In genomic region chr17:78736473-78736988, GRCm38 (mm10) we compare ENCODE assay signal across 8 mouse cellular contexts. TPM values are rescaled to one million over a fixed set of nuclear protein-coding genes. Genes with fewer than 3 reads are reported as not detected.
A peak's percentile ranks its signal among the peaks of the same experiment; 100 is the strongest.
DNase-seq lines count a peak whose midpoint lies in the region; ATAC-seq and TF ChIP-seq lines count a peak whose summit lies in the region.

No protein-coding gene starts in this region.

- ATAC-seq in forebrain, embryonic 12.5 days (ENCODE audit: low FRiP score) = peak; percentile 100
- ATAC-seq in liver, postnatal 0 days = peak; percentile 98
- ATAC-seq in neural tube, embryonic 14.5 days (ENCODE audit: low read depth) = peak; percentile 99

- intact Hi-C loops in heart, postnatal 10 days (cut with DNase I) = loop anchor here (5.0 kb wide), 1 partner anchor 54 kb away; no protein-coding TSS in a partner anchor

- in situ Hi-C loops in CH12.LX (cut with MboI; ENCODE audit: low pct_ligation_motif_present, low pct_unique_long_range_greater_than_20kb, low sequenced_read_pairs) = no loop called here

- H3K9ac ChIP-seq in CH12.LX (ENCODE audit: insufficient read depth, low read depth) = peak overlapping the region; percentile 89
- peak overlapping the region; percentile 90 for H3K9ac ChIP-seq in forebrain, embryonic 12.5 days
- peak overlapping the region; percentile 86 for H3K9ac ChIP-seq in liver, postnatal 0 days (replicated peaks)
- peak overlapping the region; percentile 91 for H3K9ac ChIP-seq in neural tube, embryonic 14.5 days (replicated peaks; ENCODE audit: low read depth, low read length)

- no peaks in the 10 kb centered on the region for H3K27me3 ChIP-seq in CH12.LX (replicated peaks)
- no peaks in the 10 kb centered on the region for H3K27me3 ChIP-seq in forebrain, embryonic 12.5 days
- no peaks in the 10 kb centered on the region for H3K27me3 ChIP-seq in liver, postnatal 0 days (ENCODE audit: insufficient read depth, low read length)
- H3K27me3 ChIP-seq in neural tube, embryonic 14.5 days (ENCODE audit: control insufficient read depth, insufficient read depth, low read length) = no peaks in the 10 kb centered on the region

- TF ChIP-seq EP300 in CH12.LX (IDR thresholded peaks at IDR 0.05; ENCODE audit: low read length) = no peak
- no peak for TF ChIP-seq EP300 in liver, postnatal 0 days (IDR thresholded peaks at IDR 0.05; ENCODE audit: low read depth)

- TF ChIP-seq CTCF in CH12.LX (conservative IDR thresholded peaks at IDR 0.05 in 1 of 2, IDR thresholded peaks at IDR 0.05 in 1 of 2; ENCODE audit: low read depth in 2 of 2, low read length in 2 of 2) = no peak
- no peak for TF ChIP-seq CTCF in liver, postnatal 0 days (IDR thresholded peaks at IDR 0.05; ENCODE audit: low read depth)

- peaks cover 2 to 29% of the 10 kb centered on the region in 2 experiments; a peak in 3 of 4 replicates for H3K4me1 ChIP-seq in CH12.LX (ENCODE audit: control insufficient read depth in 1 of 2, insufficient read depth in 2 of 2)
- H3K4me1 ChIP-seq in forebrain, embryonic 12.5 days = peaks cover 20% of the 10 kb centered on the region
- peaks cover 12% of the 10 kb centered on the region for H3K4me1 ChIP-seq in liver, postnatal 0 days (ENCODE audit: insufficient read depth)
- peaks cover 16% of the 10 kb centered on the region; the same call in 1 of the 2 replicates for H3K4me1 ChIP-seq in neural tube, embryonic 14.5 days (ENCODE audit: control insufficient read depth, insufficient read depth, low read length)

- H3K36me3 ChIP-seq in CH12.LX (replicated peaks in 1 of 2; ENCODE audit: control insufficient read depth in 1 of 2, insufficient read depth in 1 of 2, low read length in 1 of 2) = peaks cover 0 to 11% of the 10 kb centered on the region in 2 experiments
- no peaks in the 10 kb centered on the region for H3K36me3 ChIP-seq in forebrain, embryonic 12.5 days (replicated peaks)
- H3K36me3 ChIP-seq in liver, postnatal 0 days (replicated peaks; ENCODE audit: insufficient read depth, low read length) = no peaks in the 10 kb centered on the region
- H3K36me3 ChIP-seq in neural tube, embryonic 14.5 days (ENCODE audit: control insufficient read depth, insufficient read depth, low read length) = no peaks in the 10 kb centered on the region

- H3K79me2 ChIP-seq in CH12.LX (replicated peaks; ENCODE audit: control insufficient read depth, extremely low read depth, insufficient read depth, poor library complexity, severe bottlenecking) = peaks cover 6% of the 10 kb centered on the region

- H3K27ac ChIP-seq in CH12.LX (ENCODE audit: insufficient read depth, low read depth) = peak overlapping the region; percentile 64; the same call in 1 of the 2 replicates
- peak overlapping the region; percentile 83 for H3K27ac ChIP-seq in forebrain, embryonic 12.5 days
- peak overlapping the region; percentile 88 for H3K27ac ChIP-seq in liver, postnatal 0 days (ENCODE audit: low read depth)
- H3K27ac ChIP-seq in neural tube, embryonic 14.5 days (ENCODE audit: low read depth, low read length) = peak overlapping the region; percentile 62

- 1% methylated on average over 56 of the region's 60 CpGs for WGBS in forebrain, embryonic 12.5 days
- under 1% methylated on average over 58 of the region's 60 CpGs for WGBS in large intestine, adult 2 months
- WGBS in liver, postnatal 0 days (ENCODE audit: insufficient replicate concordance) = 1% methylated on average over 26 of the region's 60 CpGs
- 0% methylated on average over 36 of the region's 60 CpGs for WGBS in neural tube, embryonic 14.5 days

- TF ChIP-seq RAD21 in CH12.LX (IDR thresholded peaks at IDR 0.05; ENCODE audit: low read depth, low read length) = no peak

- H3K9me3 ChIP-seq in CH12.LX (replicated peaks; ENCODE audit: low read length) = no peaks in the 10 kb centered on the region
- H3K9me3 ChIP-seq in forebrain, embryonic 12.5 days = no peaks in the 10 kb centered on the region
- H3K9me3 ChIP-seq in liver, postnatal 0 days (ENCODE audit: low read length) = no peaks in the 10 kb centered on the region
- H3K9me3 ChIP-seq in neural tube, embryonic 14.5 days (ENCODE audit: control insufficient read depth, low read length) = no peaks in the 10 kb centered on the region

- peak; percentile 96 for TF ChIP-seq POLR2A in CH12.LX (IDR thresholded peaks at IDR 0.05; ENCODE audit: low read depth, low read length)

- DNase-seq in CH12.LX (ENCODE audit: extremely low read depth) = peak; percentile 97
- peak; percentile 95 for DNase-seq in c-Kit-positive CD71-positive TER-119-negative erythroid progenitor cells, embryonic 14.5 days (ENCODE audit: low read depth)
- peak; percentile 99 to 100 for DNase-seq in heart, postnatal 10 days
- peak; percentile 92 for DNase-seq in large intestine, adult 2 months (ENCODE audit: low read depth, low spot score)
- DNase-seq in liver, postnatal 0 days = peak; percentile 100
- DNase-seq in testis, postnatal 10 days (ENCODE audit: low spot score) = peak; percentile 100

- peak overlapping the region; percentile 83 for H3K4me2 ChIP-seq in CH12.LX (ENCODE audit: insufficient read depth, low read depth, poor library complexity, severe bottlenecking)
- H3K4me2 ChIP-seq in forebrain, embryonic 12.5 days = peak overlapping the region; percentile 75
- H3K4me2 ChIP-seq in liver, postnatal 0 days (ENCODE audit: low read depth, low read length) = peak overlapping the region; percentile 92
- H3K4me2 ChIP-seq in neural tube, embryonic 14.5 days (ENCODE audit: low read depth, low read length) = peak overlapping the region; percentile 85

- dilution Hi-C loops in CH12.LX (cut with MboI; ENCODE audit: extremely low pct_ligation_motif_present, extremely low pct_unique_long_range_greater_than_20kb, low sequenced_read_pairs) = no loop called here

- H3K4me3 ChIP-seq in CH12.LX (replicated peaks in 1 of 3; ENCODE audit: low read depth in 2 of 3, low read length in 2 of 3, poor library complexity in 1 of 3) = peak overlapping the region; percentile 77 to 87 (median 87)
- peak overlapping the region; percentile 90 for H3K4me3 ChIP-seq in forebrain, embryonic 12.5 days (replicated peaks)
- H3K4me3 ChIP-seq in liver, postnatal 0 days (ENCODE audit: low read depth, low read length) = peak overlapping the region; percentile 96
- peak overlapping the region; percentile 96 for H3K4me3 ChIP-seq in neural tube, embryonic 14.5 days (ENCODE audit: low read depth, low read length)

TF ChIP-seq in CH12.LX, 34 proteins besides CTCF, POLR2A, EP300 and RAD21 (continues in another document):
- peak; percentile 86 for TF ChIP-seq MXI1 (IDR thresholded peaks at IDR 0.05; ENCODE audit: low read depth, low read length)
- peak; percentile 85 for TF ChIP-seq TCF12 (IDR thresholded peaks at IDR 0.05; ENCODE audit: low read depth, low read length)
- TF ChIP-seq JUN (IDR thresholded peaks at IDR 0.05; ENCODE audit: insufficient read depth, low read depth, low read length) = no peak
- TF ChIP-seq E2F4 (IDR thresholded peaks at IDR 0.05; ENCODE audit: insufficient replicate concordance, low read depth, low read length) = no peak
- peak; percentile 54 for TF ChIP-seq BHLHE40 (IDR thresholded peaks at IDR 0.05; ENCODE audit: low read depth, low read length)
- TF ChIP-seq USF2 (conservative IDR thresholded peaks at IDR 0.05; ENCODE audit: low read depth, low read length) = no peak
- no peak for TF ChIP-seq ZC3H11A (IDR thresholded peaks at IDR 0.05; ENCODE audit: low read depth, low read length)
- peak; percentile 71 for TF ChIP-seq MEF2A (IDR thresholded peaks at IDR 0.05; ENCODE audit: borderline replicate concordance, low read depth, low read length)
- no peak; the same call in none of the 2 replicates for TF ChIP-seq IRF4 (IDR thresholded peaks at IDR 0.05; ENCODE audit: low read depth, low read length)
- TF ChIP-seq NRF1 (IDR thresholded peaks at IDR 0.05; ENCODE audit: low read depth, low read length) = peak; percentile 78
- TF ChIP-seq ETS1 (conservative IDR thresholded peaks at IDR 0.05; ENCODE audit: low read depth, low read length) = peak; percentile 43; the same call in 1 of the 2 replicates
- TF ChIP-seq CHD1 (IDR thresholded peaks at IDR 0.05; ENCODE audit: low read depth, low read length) = no peak; the same call in 1 of the 2 replicates
- no peak for TF ChIP-seq MAFK (IDR thresholded peaks at IDR 0.05; ENCODE audit: insufficient replicate concordance, low read length)
- TF ChIP-seq UBTF (IDR thresholded peaks at IDR 0.05; ENCODE audit: low read depth, low read length) = peak; percentile 82; the same call in 1 of the 2 replicates
- TF ChIP-seq KAT2A (IDR thresholded peaks at IDR 0.05; ENCODE audit: insufficient replicate concordance, low read length) = peak; percentile 92; the same call in 1 of the 2 replicates
- no peak for TF ChIP-seq SMC3 (IDR thresholded peaks at IDR 0.05; ENCODE audit: low read depth, low read length)
- peak; percentile 96 for TF ChIP-seq NELFE (IDR thresholded peaks at IDR 0.05; ENCODE audit: low read depth, low read length)
- no peak for TF ChIP-seq ZKSCAN1 (IDR thresholded peaks at IDR 0.05; ENCODE audit: borderline replicate concordance, low read depth, low read length)
- peak; percentile 99 for TF ChIP-seq HCFC1 (IDR thresholded peaks at IDR 0.05; ENCODE audit: low read depth, low read length)
- 0 out of 2 replicates have a peak, but pooled peaks have one; percentile 38 for TF ChIP-seq TBP (conservative IDR thresholded peaks at IDR 0.05; ENCODE audit: low read depth, low read length)
- peak; percentile 95 for TF ChIP-seq ZMIZ1 (IDR thresholded peaks at IDR 0.05; ENCODE audit: low read depth, low read length)
- TF ChIP-seq ELF1 (IDR thresholded peaks at IDR 0.05; ENCODE audit: low read depth, low read length) = peak; percentile 97
- TF ChIP-seq JUND (conservative IDR thresholded peaks at IDR 0.05; ENCODE audit: low read depth, low read length) = no peak
- TF ChIP-seq MAX (IDR thresholded peaks at IDR 0.05; ENCODE audit: low read length) = peak; percentile 87
- TF ChIP-seq PAX5 (IDR thresholded peaks at IDR 0.05; ENCODE audit: low read length) = no peak
- TF ChIP-seq GABPA (IDR thresholded peaks at IDR 0.05; ENCODE audit: insufficient replicate concordance, low read depth, low read length) = peak; percentile 17; the same call in 1 of the 2 replicates
- 0 out of 2 replicates have a peak, but pooled peaks have one; percentile 40 for TF ChIP-seq CHD2 (IDR thresholded peaks at IDR 0.05; ENCODE audit: low read length)

RNA-seq across cellular contexts. Expression of gene Strn, which starts 0.5 kb away (rescaled TPM):
- total RNA-seq in CH12.LX (2012; rRNA removed) (12.3 and 12.4 TPM in 2 replicates), CH12.LX (2014; rRNA removed) (9.9 and 10.5 TPM in 2 replicates)
- 12.7 and 14.3 TPM in 2 replicates for polyA plus RNA-seq in CH12.LX (2012; ENCODE audit: insufficient read length, low read depth)
- 7.5 and 8.8 TPM in 2 replicates for polyA plus RNA-seq in forebrain, embryonic 12.5 days (2016; fragmentation: Nextera tagmentation; extraction: Ambion mirVana)
- 10 to 100 TPM; 40.1 to 42.4 TPM for total RNA-seq in heart, postnatal 10 days (2021)
- polyA plus RNA-seq in large intestine, adult 2 months (2012; rRNA removed) = 5.2 and 11.8 TPM in 2 replicates
- polyA plus RNA-seq in liver, postnatal 0 days (2015; fragmentation: Nextera tagmentation; extraction: Ambion mirVana) = 1.2 and 1.7 TPM in 2 replicates
- 7.6 and 9.0 TPM in 2 replicates for polyA plus RNA-seq in neural tube, embryonic 14.5 days (2014; fragmentation: Nextera tagmentation; extraction: Ambion mirVana)

Comparison
In these comparisons a context has a peak if more than half of its experiments do, and no peak if none do; other contexts are left out.
1. Peak in every context shown above with its lines: DNase-seq, ATAC-seq, H3K4me3 ChIP-seq and H3K27ac ChIP-seq.